Mouse (Mus musculus): ENCODE measurements around the gene Nxf2. TPM values are rescaled to one million over a fixed set of nuclear protein-coding genes. Genes with fewer than 3 reads are reported as not detected.
"Not testable (repeated sequence)": the region's sequence is repeated elsewhere in the genome, so short reads cannot be mapped to it uniquely, and the experiment has no call there.

Nxf2 gene
- polyA plus RNA-seq, 1 experiment from 2014 or later: 0.43 TPM

DNA sequence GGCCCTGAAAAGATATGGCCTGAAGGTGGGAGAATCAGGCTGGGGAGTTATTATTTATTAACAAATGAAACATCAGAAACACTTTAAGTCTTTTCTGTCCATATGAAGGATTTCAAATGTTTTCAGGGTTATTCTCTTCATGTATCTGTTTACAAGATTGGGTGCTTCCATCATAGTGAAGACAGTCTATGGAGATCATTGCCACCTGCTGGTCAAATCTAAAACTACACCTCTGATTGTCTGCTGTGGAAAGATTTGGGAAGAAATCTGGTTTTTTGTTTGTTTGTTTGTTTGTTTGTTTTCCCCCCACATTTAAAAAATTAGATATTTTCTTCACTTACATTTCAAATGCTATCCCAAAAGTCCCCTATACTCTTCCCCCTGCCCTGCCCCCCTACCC lies 39.5 kb downstream of the Nxf2 start:
- Histone ChIP-seq H3K36me3 (ENCODE audit: control insufficient read depth, insufficient read depth, low read length) (no peaks in the 10 kb centered on the region), H3K9me3 (ENCODE audit: control insufficient read depth, low read length) (no peaks in the 10 kb centered on the region), H3K27ac (replicated peaks; ENCODE audit: low read depth, low read length) (no peak overlapping the region), H3K4me3 (replicated peaks; ENCODE audit: low read depth, low read length) (no peak overlapping the region), H3K9ac (replicated peaks; ENCODE audit: low read length) (no peak overlapping the region), H3K4me2 (ENCODE audit: low read length) (no peak overlapping the region), H3K4me1 (ENCODE audit: control insufficient read depth, insufficient read depth, low read length) (no peaks in the 10 kb centered on the region), H3K27me3 (ENCODE audit: control insufficient read depth, insufficient read depth, low read length) (no peaks in the 10 kb centered on the region)
- ATAC-seq (ENCODE audit: low FRiP score, low TSS enrichment): no peak
- peak; percentile 82 for DNase-seq

DNA sequence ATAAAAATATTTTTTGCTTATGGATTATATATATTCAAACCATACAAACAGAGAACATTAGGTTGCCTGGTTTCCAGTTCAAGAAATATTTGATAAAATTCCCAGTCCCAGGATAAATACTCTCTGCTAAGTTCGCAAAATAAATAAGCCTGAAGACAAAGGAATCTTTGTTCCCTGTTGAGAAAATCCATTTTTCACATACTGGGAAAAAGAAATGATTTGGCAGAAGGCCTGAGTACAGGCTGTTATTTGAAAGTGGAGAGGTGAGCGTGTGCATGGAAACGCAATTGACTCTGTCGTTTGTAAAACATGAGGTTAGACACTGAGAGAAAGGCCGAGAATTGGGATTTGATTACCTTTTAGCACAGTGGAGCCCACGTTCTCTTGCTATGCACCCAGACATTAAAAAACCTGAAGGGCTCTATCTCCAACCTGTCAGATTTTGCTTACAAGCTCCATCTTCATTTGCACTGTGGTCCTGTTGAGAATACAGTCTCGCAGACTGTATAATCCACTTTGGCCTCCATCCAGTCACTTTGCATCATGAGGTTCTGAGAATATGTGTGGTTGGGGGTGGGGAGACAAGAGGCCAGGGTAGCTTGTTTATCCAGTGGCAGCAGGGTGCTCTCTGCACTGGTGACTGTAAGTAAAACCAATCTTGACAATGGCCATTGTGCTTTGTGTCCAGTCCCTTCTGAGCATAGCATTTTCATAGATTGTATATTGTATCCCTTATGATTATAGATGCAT lies 40.7 kb downstream of the Nxf2 start:
- ATAC-seq (ENCODE audit: low FRiP score, low TSS enrichment) (no peak; the same call in 1 of the 2 replicates), DNase-seq (peak; percentile 59)
- Histone ChIP-seq H3K36me3 (ENCODE audit: control insufficient read depth, insufficient read depth, low read length) (no peaks in the 10 kb centered on the region), H3K4me3 (replicated peaks; ENCODE audit: low read depth, low read length) (no peak overlapping the region), H3K4me1 (ENCODE audit: control insufficient read depth, insufficient read depth, low read length) (no peaks in the 10 kb centered on the region), H3K9me3 (ENCODE audit: control insufficient read depth, low read length) (no peaks in the 10 kb centered on the region), H3K27me3 (ENCODE audit: control insufficient read depth, insufficient read depth, low read length) (no peaks in the 10 kb centered on the region), H3K4me2 (ENCODE audit: low read length) (no peak overlapping the region), H3K9ac (replicated peaks; ENCODE audit: low read length) (no peak overlapping the region), H3K27ac (replicated peaks; ENCODE audit: low read depth, low read length) (no peak overlapping the region)
- WGBS: 57% methylated on average over 7 of the region's 7 CpGs

DNA sequence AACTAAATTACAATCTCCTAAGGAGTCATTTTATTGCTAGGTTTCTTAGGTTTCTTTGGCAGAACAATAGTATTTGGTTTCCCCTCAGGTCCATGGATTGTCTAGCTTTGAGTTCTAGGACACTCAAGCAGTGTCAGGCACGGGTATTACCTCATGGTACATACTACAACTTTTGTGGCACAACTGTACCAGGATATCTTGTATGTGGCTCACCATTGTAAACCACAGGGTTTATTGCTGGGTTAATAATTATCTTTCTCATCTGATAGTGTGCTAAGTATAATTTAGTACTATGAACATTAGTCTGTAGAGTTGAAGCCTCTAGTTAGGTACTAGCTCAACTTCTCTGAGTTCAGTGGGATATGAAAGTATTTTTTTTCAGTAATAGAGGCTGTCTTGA lies 45.3 kb downstream of the Nxf2 start:
- WGBS: 48% methylated on average over 1 of the region's 1 CpGs
- H3K36me3 ChIP-seq (ENCODE audit: control insufficient read depth, insufficient read depth, low read length): no peaks in the 10 kb centered on the region
- ATAC-seq (ENCODE audit: low FRiP score, low TSS enrichment): no peak
- no peak overlapping the region for H3K9ac ChIP-seq (replicated peaks; ENCODE audit: low read length)
- no peaks in the 10 kb centered on the region for H3K9me3 ChIP-seq (ENCODE audit: control insufficient read depth, low read length)
- no peak overlapping the region for H3K4me3 ChIP-seq (replicated peaks; ENCODE audit: low read depth, low read length)
- no peaks in the 10 kb centered on the region for H3K4me1 ChIP-seq (ENCODE audit: control insufficient read depth, insufficient read depth, low read length)
- no peak overlapping the region for H3K4me2 ChIP-seq (ENCODE audit: low read length)
- DNase-seq: no peak
- no peaks in the 10 kb centered on the region for H3K27me3 ChIP-seq (ENCODE audit: control insufficient read depth, insufficient read depth, low read length)
- no peak overlapping the region for H3K27ac ChIP-seq (replicated peaks; ENCODE audit: low read depth, low read length)

DNA sequence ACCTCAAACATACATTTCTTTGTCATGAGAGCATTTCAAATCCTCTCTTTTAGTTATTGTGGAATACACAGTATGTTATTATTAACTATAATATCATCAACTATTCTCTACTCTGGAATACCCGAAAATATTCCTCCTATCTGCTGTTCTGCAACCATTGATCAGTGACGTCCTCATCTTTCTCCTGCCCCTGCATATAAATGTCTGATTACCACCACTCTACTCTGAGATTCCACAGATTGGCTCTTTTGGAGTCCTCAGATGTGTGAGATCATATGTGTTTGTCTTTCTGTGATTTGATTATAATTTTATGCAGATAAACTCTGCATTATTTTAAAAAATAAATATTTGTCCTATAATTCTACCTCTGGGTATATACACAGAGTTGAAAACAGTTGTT lies 48.8 kb downstream of the Nxf2 start:
- no peaks in the 10 kb centered on the region for H3K27me3 ChIP-seq (ENCODE audit: control insufficient read depth, insufficient read depth, low read length)
- H3K4me1 ChIP-seq (ENCODE audit: control insufficient read depth, insufficient read depth, low read length): no peaks in the 10 kb centered on the region
- H3K9ac ChIP-seq (replicated peaks; ENCODE audit: low read length): no peak overlapping the region
- DNase-seq (no peak), ATAC-seq (ENCODE audit: low FRiP score, low TSS enrichment) (no peak)
- no peaks in the 10 kb centered on the region for H3K36me3 ChIP-seq (ENCODE audit: control insufficient read depth, insufficient read depth, low read length)
- no peak overlapping the region for H3K4me2 ChIP-seq (ENCODE audit: low read length)
- H3K4me3 ChIP-seq (replicated peaks; ENCODE audit: low read depth, low read length): no peak overlapping the region
- 65% methylated on average over 2 of the region's 2 CpGs for WGBS
- H3K27ac ChIP-seq (replicated peaks; ENCODE audit: low read depth, low read length): no peak overlapping the region
- H3K9me3 ChIP-seq (ENCODE audit: control insufficient read depth, low read length): no peaks in the 10 kb centered on the region

DNA sequence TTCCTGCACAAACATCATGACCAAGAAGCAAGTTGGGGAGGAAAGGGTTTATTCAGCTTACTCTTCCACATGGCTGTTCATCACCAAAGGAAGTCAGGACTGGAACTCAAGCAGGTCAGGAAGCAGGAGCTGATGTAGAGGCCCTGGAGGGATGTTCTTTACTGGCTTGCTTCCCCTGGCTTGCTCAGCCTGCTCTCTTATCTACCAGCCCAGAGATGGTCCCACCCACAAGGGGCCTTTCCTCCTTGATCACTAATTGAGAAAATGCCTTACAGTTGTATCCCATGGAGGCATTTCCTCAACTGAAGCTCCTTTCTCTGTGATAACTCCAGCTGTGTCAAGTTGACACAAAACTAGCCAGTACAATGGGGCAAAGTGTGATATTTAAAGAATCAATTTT lies 49.2 kb downstream of the Nxf2 start:
- DNase-seq: not testable (repeated sequence)

DNA sequence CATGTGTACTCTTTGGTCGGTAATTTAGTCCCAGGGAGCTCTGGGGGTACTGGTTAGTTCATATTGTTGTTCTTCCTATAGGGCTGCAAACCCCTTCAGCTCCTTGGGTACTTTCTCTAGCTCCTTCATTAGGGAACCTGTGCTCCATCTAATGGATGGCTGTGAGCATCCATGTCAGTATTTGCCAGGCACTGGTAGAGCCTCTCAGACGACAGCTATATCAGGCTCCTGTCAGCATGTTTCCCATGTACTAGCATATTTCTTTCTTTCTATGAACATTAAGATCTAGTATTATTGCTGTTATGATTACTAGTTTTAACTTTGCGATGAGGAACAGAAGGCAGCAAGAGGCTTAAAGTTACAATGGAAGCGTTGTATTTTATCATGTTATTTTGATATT lies 49.7 kb downstream of the Nxf2 start:
- ATAC-seq (ENCODE audit: low FRiP score, low TSS enrichment) (no peak), DNase-seq (no peak)
- H3K36me3 ChIP-seq (ENCODE audit: control insufficient read depth, insufficient read depth, low read length): no peaks in the 10 kb centered on the region
- no peak overlapping the region for H3K27ac ChIP-seq (replicated peaks; ENCODE audit: low read depth, low read length)
- H3K4me2 ChIP-seq (ENCODE audit: low read length): no peak overlapping the region
- no peaks in the 10 kb centered on the region for H3K27me3 ChIP-seq (ENCODE audit: control insufficient read depth, insufficient read depth, low read length)
- 70% methylated on average over 4 of the region's 4 CpGs for WGBS
- H3K4me1 ChIP-seq (ENCODE audit: control insufficient read depth, insufficient read depth, low read length): no peaks in the 10 kb centered on the region
- no peaks in the 10 kb centered on the region for H3K9me3 ChIP-seq (ENCODE audit: control insufficient read depth, low read length)
- H3K4me3 ChIP-seq (replicated peaks; ENCODE audit: low read depth, low read length): no peak overlapping the region
- H3K9ac ChIP-seq (replicated peaks; ENCODE audit: low read length): no peak overlapping the region

More for the DNA sequence above, 49.2 kb downstream of the Nxf2 start:
- H3K4me1 ChIP-seq (ENCODE audit: control insufficient read depth, insufficient read depth, low read length); H3K4me3 ChIP-seq (replicated peaks; ENCODE audit: low read depth, low read length); H3K27me3 ChIP-seq (ENCODE audit: control insufficient read depth, insufficient read depth, low read length); H3K27ac ChIP-seq (replicated peaks; ENCODE audit: low read depth, low read length); H3K4me2 ChIP-seq (ENCODE audit: low read length); H3K9me3 ChIP-seq (ENCODE audit: control insufficient read depth, low read length); H3K9ac ChIP-seq (replicated peaks; ENCODE audit: low read length); H3K36me3 ChIP-seq (ENCODE audit: control insufficient read depth, insufficient read depth, low read length); ATAC-seq (ENCODE audit: low FRiP score, low TSS enrichment): not testable (repeated sequence)

DNA sequence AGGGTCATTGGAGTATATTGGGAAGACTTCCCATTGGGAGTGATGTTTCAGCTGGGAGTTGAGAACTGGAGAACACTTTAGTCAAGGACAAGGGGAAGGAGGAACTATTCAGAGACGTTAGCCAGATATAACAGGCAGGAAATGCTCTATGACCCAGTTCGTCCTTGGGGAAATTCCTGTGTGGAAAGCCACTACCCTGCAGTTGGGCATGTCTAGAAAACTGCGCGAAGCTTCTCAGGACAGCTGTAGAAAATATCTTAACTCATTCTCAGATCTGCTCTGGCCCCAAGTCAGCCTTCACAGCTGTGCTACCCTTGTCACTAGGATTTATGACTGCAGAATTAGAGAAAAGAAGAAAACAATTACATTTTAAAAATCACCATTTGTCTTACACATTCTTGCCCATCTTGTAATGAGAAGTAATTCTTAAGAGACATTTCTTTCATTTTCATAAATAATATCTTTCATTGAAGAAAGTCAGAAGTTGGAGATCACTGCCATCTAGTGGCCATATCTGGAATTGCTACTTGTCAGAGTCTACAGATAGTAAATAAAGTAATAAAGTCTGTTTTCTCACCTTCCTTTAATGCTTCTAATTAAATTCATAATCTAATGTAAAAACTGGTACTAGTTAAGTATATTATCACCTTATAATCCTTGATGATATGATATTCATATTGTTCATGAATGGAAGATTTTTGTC lies 51.2 kb downstream of the Nxf2 start:
- no peak for ATAC-seq (ENCODE audit: low FRiP score, low TSS enrichment)
- 35% methylated on average over 4 of the region's 4 CpGs for WGBS
- Histone ChIP-seq H3K4me1 (ENCODE audit: control insufficient read depth, insufficient read depth, low read length) (no peaks in the 10 kb centered on the region), H3K27ac (replicated peaks; ENCODE audit: low read depth, low read length) (no peak overlapping the region), H3K27me3 (ENCODE audit: control insufficient read depth, insufficient read depth, low read length) (no peaks in the 10 kb centered on the region), H3K36me3 (ENCODE audit: control insufficient read depth, insufficient read depth, low read length) (no peaks in the 10 kb centered on the region), H3K4me3 (replicated peaks; ENCODE audit: low read depth, low read length) (no peak overlapping the region), H3K4me2 (ENCODE audit: low read length) (no peak overlapping the region), H3K9ac (replicated peaks; ENCODE audit: low read length) (no peak overlapping the region), H3K9me3 (ENCODE audit: control insufficient read depth, low read length) (no peaks in the 10 kb centered on the region)
- DNase-seq: peak; percentile 78

DNA sequence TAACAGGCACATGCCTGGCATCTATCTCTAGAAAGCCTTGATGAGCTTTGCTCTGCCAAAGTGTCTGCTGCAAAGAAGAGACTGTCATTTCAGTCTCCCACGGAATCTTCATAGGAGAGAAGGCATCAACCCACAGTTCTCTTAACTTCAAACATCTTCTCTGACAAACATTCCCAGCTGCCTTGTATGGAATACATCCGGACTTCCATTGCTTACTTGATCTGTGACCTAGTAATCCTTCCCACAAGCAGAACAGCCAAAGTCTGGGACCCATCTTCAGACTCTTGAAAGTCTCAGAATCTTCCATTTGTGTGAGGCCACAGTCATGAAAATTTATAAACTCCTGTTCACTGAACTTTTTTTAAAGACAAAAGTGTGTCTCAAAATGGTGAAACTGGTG lies 51.7 kb downstream of the Nxf2 start:
- Histone ChIP-seq H3K36me3 (ENCODE audit: control insufficient read depth, insufficient read depth, low read length) (no peaks in the 10 kb centered on the region), H3K4me2 (ENCODE audit: low read length) (no peak overlapping the region), H3K9ac (replicated peaks; ENCODE audit: low read length) (no peak overlapping the region), H3K27me3 (ENCODE audit: control insufficient read depth, insufficient read depth, low read length) (no peaks in the 10 kb centered on the region), H3K9me3 (ENCODE audit: control insufficient read depth, low read length) (no peaks in the 10 kb centered on the region), H3K4me1 (ENCODE audit: control insufficient read depth, insufficient read depth, low read length) (no peaks in the 10 kb centered on the region), H3K27ac (replicated peaks; ENCODE audit: low read depth, low read length) (no peak overlapping the region), H3K4me3 (replicated peaks; ENCODE audit: low read depth, low read length) (no peak overlapping the region)
- 64% methylated on average over 2 of the region's 2 CpGs for WGBS
- DNase-seq: no peak
- no peak for ATAC-seq (ENCODE audit: low FRiP score, low TSS enrichment)

DNA sequence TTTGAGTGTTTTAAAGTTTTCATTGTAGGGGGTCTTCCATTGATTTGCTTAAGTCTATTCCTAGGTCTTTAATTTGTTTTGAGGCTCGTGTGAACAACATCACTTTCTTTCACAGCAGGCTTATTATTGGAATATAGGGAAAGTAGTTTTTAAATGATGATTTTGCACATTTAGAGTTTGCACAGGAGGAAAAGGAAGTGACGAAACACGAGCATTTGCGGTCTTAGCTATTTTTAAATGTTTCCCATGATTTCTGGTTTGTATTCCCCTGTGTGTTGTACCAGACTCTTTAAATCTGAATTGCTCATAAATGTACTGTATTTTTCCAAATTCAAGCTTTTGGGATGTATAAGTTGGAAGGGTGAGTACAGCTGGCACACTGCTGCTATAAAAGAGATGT lies 54.2 kb downstream of the Nxf2 start:
- 84% methylated on average over 4 of the region's 4 CpGs for WGBS
- no peaks in the 10 kb centered on the region for H3K27me3 ChIP-seq (ENCODE audit: control insufficient read depth, insufficient read depth, low read length)
- ATAC-seq (ENCODE audit: low FRiP score, low TSS enrichment): no peak
- no peak overlapping the region for H3K4me2 ChIP-seq (ENCODE audit: low read length)
- no peak overlapping the region for H3K27ac ChIP-seq (replicated peaks; ENCODE audit: low read depth, low read length)
- no peak overlapping the region for H3K4me3 ChIP-seq (replicated peaks; ENCODE audit: low read depth, low read length)
- no peak overlapping the region for H3K9ac ChIP-seq (replicated peaks; ENCODE audit: low read length)
- no peaks in the 10 kb centered on the region for H3K36me3 ChIP-seq (ENCODE audit: control insufficient read depth, insufficient read depth, low read length)
- H3K9me3 ChIP-seq (ENCODE audit: control insufficient read depth, low read length): no peaks in the 10 kb centered on the region
- H3K4me1 ChIP-seq (ENCODE audit: control insufficient read depth, insufficient read depth, low read length): no peaks in the 10 kb centered on the region
- no peak for DNase-seq

Measured in midbrain, embryonic 14.5 days (tissue).